Mouse (Mus musculus) hindbrain, embryonic 12.5 days (tissue): ENCODE measurements at regions not wholly inside any gene's neighbourhood (a gene's known extent, or its start where the extent isn't known, plus 50 kb on each side); places are given as distances from the start of the nearest gene placed in this dataset.

Experiments used
- ATAC-seq: fragments of 200-750 bp; cut with Nextera tagmentation; 2 replicates; pipeline ENCODE4 v1.8.0; 2017; ENCODE audit warnings: moderate TSS enrichment; ENCODE audit not compliant: low FRiP score
- H3K27ac ChIP-seq: fragments of 300-500 bp; sonication (generic); 2 replicates; pipeline ENCODE4 v1.5.1; 2016; ENCODE audit warnings: mild to moderate bottlenecking
- H3K27me3 ChIP-seq: fragments of 300-500 bp; sonication (generic); 2 replicates; pipeline ENCODE4 v1.6.1; 2016; ENCODE audit warnings: mild to moderate bottlenecking
- H3K36me3 ChIP-seq: fragments of 300-500 bp; sonication (generic); 2 replicates; pipeline ENCODE4 v1.6.1; 2016; ENCODE audit warnings: mild to moderate bottlenecking
- H3K4me1 ChIP-seq: fragments of 300-500 bp; sonication (generic); 2 replicates; pipeline ENCODE4 v1.6.1; 2016
- H3K4me2 ChIP-seq: fragments of 300-500 bp; sonication (generic); replicated peaks from 2 replicates; pipeline ENCODE4 v1.6.1; 2016; ENCODE audit warnings: mild to moderate bottlenecking
- H3K4me3 ChIP-seq: fragments of 300-500 bp; sonication (generic); 2 replicates; pipeline ENCODE4 v1.5.1; 2016; ENCODE audit warnings: mild to moderate bottlenecking
- H3K9ac ChIP-seq: fragments of 300-500 bp; sonication (generic); 2 replicates; pipeline ENCODE4 v1.6.1; 2016; ENCODE audit warnings: mild to moderate bottlenecking, moderate library complexity
- H3K9me3 ChIP-seq: fragments of 300-500 bp; sonication (generic); replicated peaks from 2 replicates; pipeline ENCODE4 v1.6.1; 2016; ENCODE audit warnings: mild to moderate bottlenecking
- WGBS: fragments of 180-500 bp; shearing (Covaris S2); methylation state at CpG from one replicate; pipeline ENCODE4 v1.1.7; 2016; 5-methylcytosine and 5-hydroxymethylcytosine counted together

- no peaks in the 10 kb centered on the region for H3K36me3 ChIP-seq
- H3K4me2 ChIP-seq, result no peak overlapping the region
- no peak overlapping the region; the same call in 1 of the 2 replicates for H3K27ac ChIP-seq
- H3K27me3 ChIP-seq, result no peaks in the 10 kb centered on the region
- no peaks in the 10 kb centered on the region for H3K9me3 ChIP-seq
- no peak overlapping the region for H3K4me3 ChIP-seq
- 52% methylated on average over 7 of the region's 7 CpGs for WGBS
- no peak overlapping the region for H3K9ac ChIP-seq
- peak; percentile 70; the same call in 1 of the 2 replicates for ATAC-seq
- peaks cover 14% of the 10 kb centered on the region for H3K4me1 ChIP-seq
Measured at GRCm38 (mm10) chr1:42783072-42783672, 67.9 kb upstream of the Mrps9 start.

GRCm38 (mm10) chr1:42787240-42787639 lies 63.8 kb upstream of the Mrps9 start:
- H3K27me3 ChIP-seq, result no peaks in the 10 kb centered on the region
- H3K9ac ChIP-seq, result no peak overlapping the region
- H3K4me1 ChIP-seq, result peaks cover 7% of the 10 kb centered on the region
- 74% methylated on average over 7 of the region's 7 CpGs for WGBS
- no peak overlapping the region for H3K27ac ChIP-seq
- no peak overlapping the region for H3K4me2 ChIP-seq
- H3K9me3 ChIP-seq, result no peaks in the 10 kb centered on the region
- H3K4me3 ChIP-seq, result no peak overlapping the region
- H3K36me3 ChIP-seq, result no peaks in the 10 kb centered on the region
- no peak for ATAC-seq

GRCm38 (mm10) chr1:42788413-42788812 lies 62.6 kb upstream of the Mrps9 start:
- H3K4me3 ChIP-seq, result no peak overlapping the region

More at GRCm38 (mm10) chr1:42788413-42788812, 62.6 kb upstream of the Mrps9 start:
- 73% methylated on average over 6 of the region's 6 CpGs for WGBS
- no peaks in the 10 kb centered on the region for H3K27me3 ChIP-seq
- H3K27ac ChIP-seq, result no peak overlapping the region
- peaks cover 2% of the 10 kb centered on the region; the same call in 1 of the 2 replicates for H3K36me3 ChIP-seq
- peaks cover 3% of the 10 kb centered on the region; the same call in 1 of the 2 replicates for H3K9me3 ChIP-seq
- H3K9ac ChIP-seq, result no peak overlapping the region
- no peak for ATAC-seq
- H3K4me1 ChIP-seq, result peaks cover under 1% of the 10 kb centered on the region
- H3K4me2 ChIP-seq, result no peak overlapping the region
